Mouse (Mus musculus) olfactory bulb, adult 2 months (tissue): ENCODE results near the gene S1pr2. TPM values are rescaled to one million over a fixed set of nuclear protein-coding genes. Genes with fewer than 3 reads are reported as not detected.

ENCODE experiments used
- H3K27ac ChIP-seq: fragments of 200-500 bp; 2 replicates; pipeline ENCODE4 v1.5.1; 2012; ENCODE audit warnings: low read depth, low read length; ENCODE audit not compliant: insufficient read depth
- H3K4me1 ChIP-seq: fragments of 200-500 bp; 2 replicates; pipeline ENCODE4 v1.6.1; 2012; ENCODE audit warnings: low read length; ENCODE audit not compliant: control insufficient read depth, insufficient read depth
- H3K4me3 ChIP-seq: fragments of 200-500 bp; 2 replicates; pipeline ENCODE4 v1.5.1; 2012; ENCODE audit warnings: mild to moderate bottlenecking, low read depth, low read length, moderate library complexity; ENCODE audit not compliant: insufficient read depth
- CTCF ChIP-seq: fragments of 200-500 bp; IDR thresholded peaks from 2 replicates; pipeline ENCODE4 v1.5.1; 2012; ENCODE audit warnings: low read depth, mild to moderate bottlenecking, low read length, moderate library complexity; ENCODE audit not compliant: insufficient read depth
- POLR2A ChIP-seq: fragments of 200-500 bp; IDR thresholded peaks from 2 replicates; pipeline ENCODE4 v1.6.1; 2012; ENCODE audit warnings: mild to moderate bottlenecking, low read depth, low read length, moderate library complexity; ENCODE audit not compliant: insufficient read depth
- WGBS: fragments of 180-500 bp; shearing (Covaris S2); methylation state at CpG from one replicate; pipeline ENCODE4 v1.1.7; 2018; 5-methylcytosine and 5-hydroxymethylcytosine counted together
- polyA plus RNA-seq: library from polyadenylated mRNA; stranded (reverse); fragments of >200 nt; gene quantifications from 2 replicates; pipeline ENCODE4 v1.2.4, GENCODE M21; 2012; ENCODE audit warnings: low replicate concordance; ENCODE audit not compliant: missing spikeins, insufficient read depth, insufficient read length

The S1pr2 gene
- polyA plus RNA-seq, 1 experiment = not detected

- 31% methylated on average over 7 of the region's 7 CpGs for WGBS
- no peak overlapping the region for H3K27ac ChIP-seq
- H3K4me1 ChIP-seq = peaks cover 4% of the 10 kb centered on the region; the same call in 1 of the 2 replicates
- TF ChIP-seq CTCF = no peak
- TF ChIP-seq POLR2A = no peak
- H3K4me3 ChIP-seq = no peak overlapping the region
Observed at GRCm38 (mm10) chr9:20987953-20988352, 11.4 kb upstream of the S1pr2 start.

- TF ChIP-seq POLR2A (no peak), CTCF (no peak)
- no peak overlapping the region for H3K4me3 ChIP-seq
- peaks cover 4% of the 10 kb centered on the region; the same call in 1 of the 2 replicates for H3K4me1 ChIP-seq
- H3K27ac ChIP-seq = no peak overlapping the region
- 56% methylated on average over 15 of the region's 15 CpGs for WGBS
Observed at GRCm38 (mm10) chr9:20986952-20987686, 10.5 kb upstream of the S1pr2 start.

DNA sequence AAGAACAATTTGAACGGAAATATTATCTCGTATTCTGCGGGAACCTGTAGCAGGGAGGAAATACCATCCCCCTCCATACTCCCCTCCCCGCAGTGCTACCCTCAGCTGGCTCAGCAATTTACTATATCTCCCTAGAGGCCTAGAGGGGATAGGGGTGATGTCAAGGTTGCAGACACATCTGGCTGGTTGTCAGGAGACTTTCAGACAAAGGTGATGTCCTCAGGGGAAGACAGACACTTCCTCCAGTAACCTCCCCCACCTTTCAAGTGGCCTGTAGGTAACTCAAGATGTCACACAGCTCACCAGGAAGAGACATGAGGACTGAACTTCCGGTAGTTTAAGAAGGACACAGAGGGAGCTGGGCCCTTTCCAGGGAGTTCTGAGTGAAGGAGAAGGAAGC, 6.6 kb upstream of the S1pr2 start:
- Histone ChIP-seq H3K4me3 (no peak overlapping the region), H3K4me1 (0 out of 2 replicates have a peak, but pooled peaks cover 2% of the 10 kb centered on the region), H3K27ac (no peak overlapping the region)
- WGBS = 74% methylated on average over 5 of the region's 5 CpGs
- TF ChIP-seq POLR2A = no peak
- no peak for TF ChIP-seq CTCF

DNA sequence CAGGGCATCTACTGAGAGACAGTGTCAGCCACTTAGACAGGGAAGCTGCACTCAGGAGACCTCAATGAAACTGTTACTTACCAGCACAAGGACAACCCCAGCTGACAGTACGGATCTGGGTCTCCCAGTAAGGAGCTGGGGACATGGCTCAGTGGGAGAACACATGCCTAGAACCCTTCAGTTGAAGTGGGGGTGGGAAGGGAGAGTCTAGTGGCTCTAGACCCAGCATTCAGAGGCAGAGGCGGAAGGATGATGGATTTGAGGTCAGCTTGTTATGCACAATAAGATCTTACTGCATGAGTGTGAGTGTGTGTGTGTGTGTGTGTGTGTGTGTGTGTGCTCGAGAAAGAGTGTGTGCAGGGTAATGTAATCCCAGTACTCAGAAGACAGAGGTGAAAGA, 5.6 kb upstream of the S1pr2 start:
- Histone ChIP-seq H3K27ac (no peak overlapping the region), H3K4me1 (0 out of 2 replicates have a peak, but pooled peaks cover 2% of the 10 kb centered on the region), H3K4me3 (no peak overlapping the region)
- WGBS = 75% methylated on average over 3 of the region's 3 CpGs
- no peak for TF ChIP-seq POLR2A
- TF ChIP-seq CTCF = no peak

DNA sequence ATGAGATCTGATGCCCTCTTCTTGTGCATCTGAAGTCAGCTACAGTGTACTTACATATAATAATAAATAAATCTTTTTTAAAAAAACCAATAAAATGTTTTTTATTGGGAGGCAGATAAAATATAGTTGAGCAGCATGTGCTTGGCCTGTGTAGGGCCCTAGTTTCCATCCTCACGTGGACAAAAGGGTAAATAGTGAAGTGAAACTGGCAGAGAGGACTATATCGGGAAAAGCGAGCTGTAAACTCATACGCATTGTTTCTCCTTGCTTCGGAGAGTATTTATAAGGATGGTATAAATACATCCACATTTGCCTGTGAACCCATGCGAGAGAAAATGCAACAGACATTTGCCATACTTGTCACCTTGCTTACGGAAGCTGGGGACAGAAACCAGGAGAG, 3.2 kb upstream of the S1pr2 start:
- 90% methylated on average over 7 of the region's 7 CpGs for WGBS
- TF ChIP-seq POLR2A (no peak), CTCF (no peak)
- Histone ChIP-seq H3K4me1 (peaks cover 13% of the 10 kb centered on the region), H3K27ac (no peak overlapping the region), H3K4me3 (no peak overlapping the region)

- WGBS = 53% methylated on average over 5 of the region's 5 CpGs
- H3K4me1 ChIP-seq = peaks cover 13% of the 10 kb centered on the region
- TF ChIP-seq CTCF (no peak), POLR2A (no peak)
- H3K27ac ChIP-seq = no peak overlapping the region
- no peak overlapping the region for H3K4me3 ChIP-seq
Observed at GRCm38 (mm10) chr9:20979181-20979580, 2.6 kb upstream of the S1pr2 start.

DNA sequence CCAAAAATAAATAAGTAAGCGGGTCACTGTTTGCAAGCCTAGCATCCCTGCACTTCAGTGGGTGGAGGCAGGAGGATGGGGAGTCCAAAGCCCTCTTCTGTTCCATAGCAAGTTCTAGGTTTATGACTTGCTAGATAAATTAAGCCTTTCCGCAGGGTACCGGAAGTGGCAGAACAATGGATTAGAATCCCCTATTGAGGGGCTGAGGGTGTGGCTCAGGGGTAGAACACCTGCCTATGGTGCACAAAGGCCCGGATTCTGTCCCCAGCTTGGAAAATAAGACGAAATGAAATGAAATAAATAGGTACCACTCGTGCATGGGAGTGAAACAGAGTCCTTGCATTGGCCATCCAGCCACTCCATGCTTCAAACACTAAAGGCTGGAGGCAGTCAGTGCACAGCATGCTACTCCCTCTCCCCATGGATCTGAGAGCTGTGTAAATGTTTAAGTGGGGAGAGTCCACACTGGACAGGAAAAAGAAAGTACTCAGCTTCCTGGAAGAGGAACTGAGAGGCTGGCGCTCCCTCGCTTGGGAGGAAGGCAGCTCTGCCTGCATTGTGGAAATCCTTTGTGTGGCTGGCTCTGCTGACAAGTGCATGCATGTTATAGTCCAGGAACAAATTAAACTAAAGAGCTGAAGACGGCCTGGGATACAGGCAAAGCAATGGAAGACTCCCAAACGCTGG, 2.0 kb upstream of the S1pr2 start:
- Histone ChIP-seq H3K4me3 (no peak overlapping the region), H3K4me1 (peaks cover 13% of the 10 kb centered on the region), H3K27ac (no peak overlapping the region)
- TF ChIP-seq POLR2A (no peak), CTCF (no peak)
- WGBS = 55% methylated on average over 10 of the region's 10 CpGs

DNA sequence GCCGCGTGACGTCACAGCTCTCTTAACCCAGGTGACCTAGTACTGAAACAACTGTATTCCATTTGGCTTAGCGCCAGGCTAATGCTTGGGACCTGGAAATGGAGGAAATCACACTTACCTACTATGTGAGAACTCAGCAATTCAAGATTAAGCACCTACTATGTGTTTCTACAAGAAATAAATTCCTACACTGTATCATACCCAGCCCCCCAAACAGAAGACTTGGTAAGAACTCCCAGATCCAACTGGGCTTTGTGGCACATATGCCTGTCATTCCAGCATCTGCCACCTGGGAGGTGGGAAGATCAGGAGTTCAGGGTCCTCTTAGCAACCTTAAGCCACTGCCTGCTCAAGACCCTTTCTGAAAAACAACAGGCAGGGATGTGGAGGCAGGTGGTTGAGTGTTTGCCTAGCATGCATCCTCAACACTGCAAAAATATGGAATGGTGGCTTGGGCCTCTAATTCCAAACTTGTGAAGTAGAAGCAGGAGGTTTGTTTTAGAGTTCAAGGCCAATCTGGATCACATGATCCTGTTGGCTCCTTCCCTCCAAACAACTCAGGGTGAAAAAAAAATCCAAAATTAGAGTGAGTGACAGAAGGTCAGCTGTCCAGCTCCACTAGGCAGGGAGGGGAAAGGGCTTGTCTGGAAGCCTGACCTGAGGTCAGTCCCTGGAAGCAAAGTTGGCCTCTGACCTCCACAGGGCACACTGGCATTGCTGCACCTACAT, 544 bp upstream of the S1pr2 start:
- H3K27ac ChIP-seq = no peak overlapping the region
- 4% methylated on average over 4 of the region's 4 CpGs for WGBS
- peak overlapping the region; percentile 64 for H3K4me3 ChIP-seq
- H3K4me1 ChIP-seq = peaks cover 23% of the 10 kb centered on the region
- no peak for TF ChIP-seq POLR2A
- TF ChIP-seq CTCF = no peak
